Mouse (Mus musculus): ENCODE measurements around the gene Klhl3. TPM values are rescaled to one million over a fixed set of nuclear protein-coding genes. Genes with fewer than 3 reads are reported as not detected.
A peak's percentile ranks its signal among the peaks of the same experiment; 100 is the strongest.

The Klhl3 gene
- total RNA-seq, 4 experiments from 2014 or later = 0.22 to 0.46 (median 0.31) TPM

DNA sequence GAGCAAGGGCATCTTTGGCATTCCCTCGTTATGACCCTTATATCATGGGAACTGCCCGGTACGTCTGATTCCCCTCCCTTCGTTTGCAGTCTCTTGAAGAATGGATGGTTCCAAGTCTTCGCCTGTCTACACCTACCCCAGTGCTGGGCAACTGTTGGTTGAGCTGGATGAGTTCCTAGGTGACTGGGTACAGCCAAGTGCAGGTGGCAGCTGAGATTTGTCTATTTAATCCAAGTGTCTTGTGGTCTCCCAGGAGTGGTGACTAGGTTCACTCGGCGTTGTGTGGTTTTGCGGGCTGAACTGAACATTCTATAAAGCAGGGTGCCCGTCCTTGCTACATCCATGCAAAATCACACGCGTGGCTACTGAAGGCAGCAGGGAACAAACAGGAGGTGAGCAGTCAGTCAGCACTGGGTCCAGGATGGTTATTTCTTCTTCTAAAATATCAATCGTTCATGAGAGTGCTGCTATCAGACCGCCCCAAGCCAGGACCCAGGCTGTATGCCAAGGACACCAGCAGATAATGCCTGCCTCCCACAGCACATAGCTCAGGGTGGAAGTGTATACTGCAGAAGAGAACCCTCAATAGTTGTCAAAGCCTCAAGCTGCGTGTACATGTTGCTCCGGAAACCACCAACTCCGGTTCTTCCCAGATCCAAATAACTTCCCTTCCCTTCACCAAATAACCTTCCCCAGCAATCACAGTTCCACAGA, 87.5 kb downstream of the Klhl3 start:
- no peak for DNase-seq (ENCODE audit: low spot score in 2 of 2)

DNA sequence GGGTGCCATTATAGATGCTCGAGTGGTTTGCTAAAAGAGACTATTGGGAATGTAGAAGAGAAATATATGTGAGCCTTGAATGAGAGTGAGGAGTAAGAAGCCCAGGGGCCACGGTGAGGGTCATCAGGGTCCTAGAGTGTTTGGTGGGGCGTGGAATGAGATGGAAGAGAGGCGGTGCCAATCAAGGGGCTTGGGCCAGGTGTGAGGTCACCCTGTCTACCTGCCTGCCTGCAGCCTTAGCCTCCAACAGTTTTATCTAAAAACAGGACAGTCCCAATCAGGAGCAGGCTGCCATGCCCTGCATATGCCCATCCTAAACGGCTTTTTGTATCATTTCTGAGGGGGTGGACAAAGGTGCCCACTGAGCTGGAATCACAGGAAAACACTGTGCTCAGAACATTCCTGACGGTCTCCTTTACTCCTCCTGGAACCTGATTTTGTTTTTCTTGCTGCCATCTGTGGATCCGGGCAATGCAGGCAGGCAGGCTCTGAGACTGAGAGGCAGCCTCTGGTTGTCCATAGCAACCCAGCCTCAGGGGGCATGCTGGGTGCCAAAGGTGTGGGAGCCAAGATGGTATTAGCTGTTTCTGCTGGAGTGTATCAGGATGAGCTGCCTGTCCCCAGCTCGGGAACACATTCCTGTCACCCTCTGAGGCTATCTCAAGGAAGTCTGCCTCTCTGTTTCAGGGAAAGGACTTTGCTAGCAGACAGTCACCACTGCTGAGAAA, 89.5 kb downstream of the Klhl3 start:
- no peak for DNase-seq (ENCODE audit: low spot score in 2 of 2)

DNA sequence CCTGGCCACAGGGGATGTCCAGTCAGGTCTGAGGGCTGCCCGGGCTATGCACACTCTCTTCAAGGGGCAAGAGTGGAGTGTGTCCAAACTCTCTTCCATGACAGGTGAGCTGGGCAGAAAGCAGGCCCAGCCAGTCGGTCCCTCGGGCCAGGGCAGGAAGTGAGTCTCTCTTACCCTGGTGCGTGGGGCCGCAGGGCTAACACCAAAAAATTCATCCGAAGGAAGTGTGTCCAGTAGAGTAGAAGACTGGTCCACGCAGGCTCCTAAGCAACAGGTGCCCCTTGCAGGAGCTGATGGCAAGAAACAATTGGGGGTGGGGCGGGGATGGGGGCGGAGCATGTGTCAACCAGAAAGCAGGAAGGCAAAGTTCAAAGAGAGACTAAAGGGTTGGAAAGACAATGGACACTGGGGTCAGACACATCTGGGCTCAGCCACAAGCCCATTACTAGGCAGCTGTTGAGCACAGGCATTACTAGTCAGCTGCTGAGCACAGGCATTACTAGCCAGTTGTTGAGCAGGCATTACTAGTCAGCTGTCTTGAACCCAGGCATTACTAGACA, 90.3 kb downstream of the Klhl3 start:
- DNase-seq (ENCODE audit: low spot score in 2 of 2) = no peak

DNA sequence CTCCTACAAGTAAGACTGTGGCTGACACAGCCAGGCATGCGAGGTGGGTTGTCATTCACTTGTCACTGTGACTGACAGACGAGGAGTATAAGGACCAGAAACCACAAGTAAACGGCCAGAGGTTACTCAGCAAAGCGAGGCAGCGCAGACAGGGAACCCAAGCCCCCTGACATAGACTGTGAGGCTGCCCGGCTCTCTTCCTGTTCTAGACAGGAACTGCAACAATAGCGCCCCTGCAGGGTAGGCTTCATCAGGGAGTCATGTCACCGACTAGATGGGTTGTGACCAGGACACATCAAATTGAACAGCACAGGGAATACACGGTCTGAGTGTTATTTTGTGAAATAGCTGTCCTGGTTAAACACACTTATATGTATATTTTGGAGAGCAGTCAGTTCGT, 93.0 kb downstream of the Klhl3 start:
- DNase-seq (ENCODE audit: low spot score in 2 of 2) = no peak

DNA sequence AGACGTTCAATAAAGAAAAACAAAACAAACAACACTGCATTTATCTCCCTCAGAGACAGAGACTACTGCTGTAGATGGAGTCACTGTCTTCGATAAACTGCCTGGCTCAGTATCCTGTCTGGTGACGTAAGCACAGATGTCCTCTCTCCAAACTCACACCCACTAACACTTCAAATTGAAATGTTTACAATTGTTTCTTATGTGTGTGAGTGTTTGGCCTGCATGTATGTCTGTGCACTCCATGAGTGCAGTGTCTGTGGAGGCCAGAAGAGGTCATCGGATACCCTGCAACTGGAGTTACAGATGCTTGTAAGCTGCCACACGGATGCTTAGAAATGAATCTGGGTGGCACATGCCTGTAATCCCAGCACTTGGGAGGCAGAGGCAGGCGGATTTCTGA, 96.1 kb downstream of the Klhl3 start:
- no peak for DNase-seq (ENCODE audit: low spot score in 2 of 2)

DNA sequence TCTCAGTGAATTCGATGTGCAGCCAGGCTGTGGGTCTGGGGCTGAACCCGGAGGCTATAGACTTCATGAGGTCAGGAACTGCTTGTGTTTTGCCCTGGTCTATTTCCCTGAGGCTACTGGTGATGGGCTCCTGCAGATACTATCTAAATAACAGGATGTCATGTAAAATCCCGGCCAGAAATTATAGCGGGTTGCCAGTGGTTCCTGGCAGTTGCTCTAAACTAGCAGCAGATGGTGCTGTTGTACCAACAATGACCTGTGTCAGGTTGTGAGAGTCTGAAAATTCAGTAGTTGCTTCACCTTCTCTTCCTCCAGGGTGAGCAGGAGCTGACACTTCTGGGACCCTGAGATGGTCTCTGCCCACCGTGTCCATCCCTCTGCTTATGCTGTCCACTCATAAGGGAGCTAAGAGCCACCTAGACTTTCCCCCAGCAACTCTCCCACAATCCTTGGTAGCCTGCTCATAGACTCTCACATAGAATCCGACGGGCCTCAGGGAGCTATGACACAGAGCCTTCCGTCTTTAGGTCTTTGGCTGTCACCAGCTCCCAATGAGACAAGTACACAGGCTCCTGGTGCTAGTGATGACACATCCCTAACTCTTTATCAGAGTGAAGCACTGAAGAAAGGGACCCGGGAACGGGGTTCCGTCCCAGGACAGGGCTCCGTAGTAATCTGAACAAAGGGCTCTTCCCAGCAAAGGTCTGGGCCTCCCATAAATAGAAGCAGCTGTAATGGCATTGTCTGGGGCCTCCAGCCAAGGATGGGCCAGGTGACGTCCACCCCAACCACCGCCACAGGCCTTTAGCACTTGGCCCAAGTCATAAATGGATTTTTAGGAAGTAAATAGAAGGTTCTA, 101.1 kb downstream of the Klhl3 start:
- DNase-seq (ENCODE audit: low spot score in 2 of 2) = peak; percentile 13 to 24

DNA sequence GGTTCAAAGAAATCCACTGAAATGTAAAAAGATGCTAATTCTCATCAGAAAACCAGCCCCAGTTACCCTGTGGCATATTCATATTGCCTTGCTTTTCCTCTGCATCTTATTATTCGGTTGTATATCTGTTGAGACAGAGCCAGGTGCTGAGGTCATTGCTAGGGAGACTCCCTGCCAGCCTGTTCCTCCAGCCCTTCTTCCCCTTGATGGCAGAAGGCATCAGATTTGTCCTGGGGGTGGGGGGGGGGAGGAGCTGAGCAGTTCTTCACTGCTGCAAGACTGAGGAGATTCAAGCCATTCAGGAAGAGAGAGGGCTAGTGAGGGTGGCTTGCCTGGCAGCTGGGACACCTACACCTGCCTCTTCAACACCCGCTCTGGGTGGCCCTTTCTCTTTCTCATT, 101.9 kb downstream of the Klhl3 start:
- DNase-seq (ENCODE audit: low spot score in 2 of 2) = no peak

DNA sequence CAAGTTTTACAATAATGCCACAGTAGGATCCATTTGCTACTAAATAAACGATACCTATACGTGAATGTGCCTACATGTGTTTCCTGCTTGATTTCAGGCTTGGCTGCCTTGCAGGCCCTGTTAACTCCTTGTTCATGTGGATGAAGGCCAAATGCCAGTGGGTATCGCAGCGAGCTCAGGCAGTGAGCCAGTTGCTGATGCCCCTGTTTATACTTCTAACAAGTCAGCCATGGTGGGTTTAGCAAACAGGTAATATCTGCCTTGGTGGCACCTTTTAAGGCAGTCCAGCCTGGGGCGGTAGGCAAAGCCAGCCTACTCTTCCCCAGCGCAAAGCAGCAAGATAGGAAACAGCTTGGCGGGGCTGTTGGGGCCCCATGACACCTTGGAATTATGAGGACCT, 103.0 kb downstream of the Klhl3 start:
- DNase-seq (ENCODE audit: low spot score in 2 of 2) = no peak

DNA sequence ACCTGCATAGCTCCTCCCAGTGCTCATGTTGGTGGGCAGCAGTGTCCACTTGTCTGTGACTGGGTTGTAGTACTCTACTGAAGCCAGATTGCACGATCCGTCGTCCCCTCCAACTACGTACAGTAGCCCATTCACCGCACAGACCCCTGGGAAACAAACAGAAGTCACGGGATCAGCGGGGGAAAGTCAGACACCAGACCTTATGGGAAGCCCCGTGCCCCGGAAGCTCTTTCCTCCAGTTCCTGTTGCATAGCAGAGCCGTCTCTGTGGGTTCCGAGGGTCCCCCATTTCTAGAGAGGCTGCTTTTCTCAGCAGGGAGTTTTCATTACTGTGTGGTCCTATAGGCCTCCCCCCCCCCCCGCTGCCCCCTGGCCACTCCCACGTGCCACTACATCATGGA, 104.1 kb downstream of the Klhl3 start:
- DNase-seq (ENCODE audit: low spot score in 2 of 2) = no peak

DNA sequence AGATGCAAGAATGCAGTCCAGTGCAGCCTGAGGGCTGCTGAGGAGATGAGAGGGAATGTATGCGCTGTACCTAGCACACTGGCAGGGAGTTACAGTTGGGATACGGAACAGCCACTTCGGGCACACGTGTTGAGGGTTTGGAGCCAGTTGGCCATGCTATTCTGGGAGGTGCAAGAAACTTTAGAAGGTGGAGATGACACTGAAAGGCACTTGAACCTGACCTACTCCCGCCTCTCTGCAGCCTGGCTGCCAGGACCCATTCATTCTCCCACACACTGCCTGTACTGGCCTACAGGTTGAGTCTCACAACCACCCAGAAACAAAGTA, 105.4 kb downstream of the Klhl3 start:
- peak; percentile 49 to 67 for DNase-seq (ENCODE audit: low spot score in 2 of 2)

DNA sequence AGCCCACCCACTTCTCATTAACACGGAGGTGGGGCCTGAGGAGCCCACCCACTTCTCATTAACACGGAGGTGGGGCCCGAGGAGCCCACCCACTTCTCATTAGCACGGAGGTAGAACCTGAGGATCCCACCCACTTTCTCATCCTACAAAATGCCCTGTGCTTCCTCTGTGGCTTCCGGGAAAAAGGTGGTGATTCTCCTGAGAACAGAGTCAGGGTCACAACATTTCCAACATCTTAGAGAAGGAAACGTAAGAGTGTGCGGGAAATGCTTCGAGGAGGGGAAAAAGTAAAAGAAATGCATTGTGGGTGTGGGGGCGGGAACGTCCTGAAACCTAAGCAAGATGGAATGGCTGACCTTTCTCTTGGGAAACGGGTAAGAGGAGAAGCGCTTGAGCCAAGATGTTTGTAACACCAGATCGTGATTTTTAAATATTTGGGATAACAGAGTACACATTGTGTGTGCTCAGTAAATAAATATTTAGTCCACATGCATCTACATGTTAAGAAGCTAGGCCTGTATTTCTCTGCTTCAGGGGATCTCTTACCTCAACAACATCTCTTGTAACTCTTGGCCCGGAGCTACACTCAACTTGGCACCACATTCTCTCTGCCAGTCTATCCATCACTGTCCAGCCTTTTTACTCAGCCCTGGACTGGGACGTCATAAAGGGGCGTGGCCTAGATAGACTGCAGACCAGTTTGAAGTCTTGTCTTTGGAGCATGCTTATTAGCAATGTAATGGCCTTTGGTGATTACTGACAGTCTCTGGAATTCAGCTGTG, 105.9 kb downstream of the Klhl3 start:
- no peak for DNase-seq (ENCODE audit: low spot score in 2 of 2)

DNA sequence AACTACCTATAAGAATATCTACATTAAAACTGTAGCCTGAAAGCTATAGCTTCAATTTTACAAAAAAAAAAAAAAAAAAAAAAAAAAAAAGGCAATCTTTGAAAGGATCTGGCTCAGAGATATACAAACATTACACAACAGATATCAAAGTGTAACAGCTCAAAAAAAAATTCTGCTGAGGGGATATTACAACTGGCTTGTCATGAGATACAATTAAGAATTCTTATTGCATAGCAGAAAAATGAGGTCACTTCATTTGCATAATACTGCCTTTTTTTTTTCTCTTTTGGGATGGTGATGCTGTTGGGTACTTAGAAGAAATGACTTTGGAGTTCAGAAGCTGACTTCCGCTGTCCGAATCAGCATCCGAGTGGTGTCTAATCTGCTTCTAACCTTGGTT, 111.6 kb downstream of the Klhl3 start:
- no peak for DNase-seq (ENCODE audit: low spot score in 2 of 2)

DNA sequence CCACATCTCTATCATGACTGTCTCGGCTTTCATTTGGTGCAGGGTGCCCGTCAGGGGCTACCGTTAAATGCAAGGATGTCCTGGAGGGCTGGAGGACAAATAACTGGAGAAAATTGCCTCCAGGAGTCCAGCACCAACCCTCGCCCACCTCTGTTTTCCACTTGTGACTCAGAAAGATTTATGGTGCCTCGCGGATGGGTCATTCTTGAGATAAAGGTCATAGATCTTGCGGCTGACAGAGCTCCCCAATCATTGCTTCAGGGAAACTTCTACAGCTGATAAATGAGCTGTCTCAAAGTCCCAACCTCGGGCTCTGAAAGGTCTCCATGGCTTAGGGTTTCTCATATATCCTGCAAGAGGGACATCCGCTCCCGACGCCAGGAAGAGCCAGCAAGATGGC, 116.9 kb downstream of the Klhl3 start:
- no peak for DNase-seq (ENCODE audit: low spot score in 2 of 2)

DNA sequence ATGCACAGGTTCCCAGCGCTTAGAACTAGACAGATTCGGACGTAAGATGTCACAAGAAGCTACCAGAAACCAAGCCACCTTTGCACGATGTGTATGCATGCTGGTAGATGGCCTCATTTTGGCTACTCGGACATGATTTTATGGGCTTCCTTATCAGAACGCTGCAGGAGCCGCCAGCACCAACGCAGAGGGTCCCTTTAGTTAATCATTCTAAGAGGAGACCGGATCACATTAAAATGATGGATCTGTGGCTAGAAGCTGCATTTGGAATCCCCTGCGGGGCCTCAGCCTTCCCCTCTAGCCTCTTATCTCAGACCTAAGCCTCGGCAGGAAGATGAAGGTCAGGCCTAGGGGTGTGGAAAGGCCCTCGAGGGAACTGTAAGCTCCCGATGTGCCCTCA, 117.5 kb downstream of the Klhl3 start:
- no peak for DNase-seq (ENCODE audit: low spot score in 2 of 2)

DNA sequence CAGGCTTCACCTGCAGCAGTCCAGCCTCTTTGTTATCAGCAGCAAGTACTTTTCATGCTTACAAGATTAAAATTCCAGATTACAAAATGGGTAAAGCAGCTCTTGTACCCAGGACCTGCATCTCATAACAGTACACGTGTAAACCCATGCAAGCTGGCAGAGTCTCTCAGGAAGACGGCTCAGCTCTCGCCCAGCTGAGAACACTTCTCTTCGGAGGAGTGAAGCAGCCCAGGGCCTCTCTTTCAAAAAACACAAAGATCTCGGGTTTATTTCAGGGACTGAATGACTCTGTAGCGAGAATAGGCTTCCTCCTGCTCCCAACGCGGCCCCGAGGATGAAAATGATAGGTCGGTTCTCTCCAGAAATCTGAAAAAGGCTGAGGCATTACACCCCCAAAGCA, 128.8 kb downstream of the Klhl3 start:
- no peak for DNase-seq (ENCODE audit: low spot score in 2 of 2)

DNA sequence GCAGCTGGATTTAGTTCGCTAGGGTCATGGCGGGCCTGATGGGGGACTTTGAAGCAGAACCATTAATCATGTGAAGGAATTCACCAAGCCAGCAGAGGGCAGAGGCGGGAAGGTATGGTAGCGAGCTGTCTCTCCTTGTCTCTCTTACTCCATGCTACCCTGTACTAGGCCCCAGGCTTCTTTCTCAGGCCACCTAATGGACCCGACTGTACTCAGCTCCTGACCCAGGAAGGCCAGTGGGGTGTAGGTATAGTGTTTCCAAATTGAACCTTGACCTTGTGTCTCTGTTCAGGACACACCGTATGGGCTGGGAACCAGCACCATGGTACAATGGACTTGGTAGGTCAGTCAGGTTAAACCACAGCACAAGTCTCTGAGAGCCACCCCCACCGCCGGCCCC, 129.2 kb downstream of the Klhl3 start:
- DNase-seq (ENCODE audit: low spot score in 2 of 2) = no peak

DNA sequence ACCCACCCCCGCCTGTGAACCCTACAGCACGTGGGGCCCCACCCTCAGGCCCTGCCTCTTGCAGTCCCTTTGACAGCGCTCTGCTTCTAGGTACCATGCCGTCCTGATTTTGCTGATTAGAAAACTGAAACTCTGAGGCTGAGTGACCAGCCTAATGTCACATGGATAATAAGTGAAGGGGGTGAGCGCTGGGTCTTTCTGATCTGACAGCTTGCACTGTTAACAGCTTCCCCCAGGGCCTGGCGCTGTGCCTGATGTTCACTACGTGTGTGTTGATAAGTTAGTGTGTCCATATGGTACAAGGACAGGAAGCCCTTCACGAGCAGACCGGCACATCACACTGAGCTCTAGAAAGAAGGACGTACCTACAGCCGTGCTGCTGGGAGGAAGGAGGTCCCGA, 130.1 kb downstream of the Klhl3 start:
- DNase-seq (ENCODE audit: low spot score in 2 of 2) = no peak

DNA sequence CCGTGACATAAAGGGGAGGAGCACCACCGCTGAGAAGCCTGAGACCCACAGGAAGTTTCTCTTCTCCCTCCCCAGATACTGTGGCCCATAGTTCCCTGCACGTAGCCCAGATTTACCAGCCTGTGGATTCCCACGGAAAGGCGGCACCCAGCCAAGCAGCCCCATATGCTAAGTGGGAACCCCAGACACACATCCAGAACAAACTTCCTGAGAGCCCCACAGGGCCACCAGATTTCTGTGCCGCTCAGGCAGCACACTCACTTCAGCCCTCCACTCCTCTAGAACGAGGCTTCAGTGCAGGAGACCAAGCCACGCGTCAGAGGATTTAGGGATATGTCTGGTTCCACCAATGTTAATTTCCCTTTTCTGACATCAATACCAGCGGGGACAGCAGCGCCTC, 130.5 kb downstream of the Klhl3 start:
- DNase-seq (ENCODE audit: low spot score in 2 of 2) = no peak

DNA sequence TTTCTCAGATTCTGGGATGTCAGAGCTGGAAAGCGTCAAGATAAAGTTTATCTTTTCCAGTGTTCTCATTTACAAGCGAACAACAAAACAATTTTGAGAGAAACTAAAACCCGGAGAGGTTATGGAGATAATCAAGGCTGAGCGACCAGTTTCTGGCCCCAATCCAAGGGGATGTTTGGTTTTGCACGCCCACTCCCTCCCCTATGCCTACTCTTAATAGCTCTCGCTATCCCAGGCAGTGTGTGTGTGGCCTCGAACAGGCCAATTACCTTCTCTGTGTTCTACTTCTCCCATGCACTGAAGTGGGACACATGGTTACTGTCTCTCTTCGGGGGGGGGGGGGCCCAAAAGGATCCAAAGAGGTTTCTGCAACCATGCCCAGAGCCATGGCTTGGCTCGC, 132.7 kb downstream of the Klhl3 start:
- DNase-seq (ENCODE audit: low spot score in 2 of 2) = no peak

DNA sequence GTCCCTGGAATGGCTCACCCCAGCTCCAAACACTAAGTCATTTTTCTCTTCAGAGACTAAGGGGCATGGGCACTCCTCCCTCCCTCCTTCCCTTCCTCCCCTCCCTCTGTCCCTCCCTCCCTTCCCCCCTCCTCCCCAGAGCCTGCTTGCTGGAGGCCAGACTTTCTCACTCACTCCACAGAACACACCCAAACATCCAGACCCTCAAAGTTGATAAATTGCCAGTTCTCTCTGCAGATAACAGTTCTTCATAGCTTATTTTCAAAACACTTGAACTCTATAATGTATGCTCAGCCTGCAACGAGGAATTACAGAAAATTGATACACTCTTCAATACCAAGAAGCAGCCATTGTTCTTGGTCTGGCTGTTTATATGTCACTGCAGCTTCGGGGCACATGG, 133.3 kb downstream of the Klhl3 start:
- DNase-seq (ENCODE audit: low spot score in 2 of 2) = no peak

DNA sequence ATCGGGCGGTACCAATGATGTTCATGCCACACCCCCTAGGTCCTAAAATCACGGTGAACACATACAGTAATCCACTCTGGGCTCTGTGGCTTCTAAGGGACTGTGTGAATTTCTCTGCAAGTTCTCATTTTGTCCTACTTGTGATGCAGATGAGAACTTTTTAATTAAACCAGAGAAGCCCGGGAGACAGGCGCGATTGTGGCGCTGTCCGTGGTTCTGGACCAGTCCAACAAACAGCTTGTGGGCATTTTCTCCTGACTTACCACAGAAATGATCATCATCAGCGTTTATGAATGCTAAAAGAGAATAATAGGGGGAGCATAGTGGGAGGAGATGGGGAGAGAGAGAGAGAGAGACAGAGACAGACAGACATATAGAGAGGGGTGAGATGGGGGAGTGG, 134.5 kb downstream of the Klhl3 start:
- no peak for DNase-seq (ENCODE audit: low spot score in 2 of 2)
